Mouse (Mus musculus) telencephalon, adult 2 months (tissue): Measurements from ENCODE around the gene Ceacam2.
"Not testable (repeated sequence)": the region's sequence is repeated elsewhere in the genome, so short reads cannot be mapped to it uniquely, and the experiment has no call there.

Experiments
- DNase-seq: peaks from one replicate; pipeline ENCODE4 v3.0.0-alpha.2; 2011; ENCODE audit warnings: low read depth, low spot score

Ceacam2 gene

GRCm38 (mm10) chr7:25539376-25539907, at the start of gene Ceacam2:
Gene Ceacam2 (minus strand): TSS chr7:25539857.
- not testable (repeated sequence) for DNase-seq

GRCm38 (mm10) chr7:25585351-25586204, 45.9 kb upstream of the Ceacam2 start:
- no peak for DNase-seq

- DNase-seq: no peak
Measured at GRCm38 (mm10) chr7:25584651-25585050, 45.0 kb upstream of the Ceacam2 start.

- DNase-seq: no peak
Measured at GRCm38 (mm10) chr7:25582301-25582810, 42.7 kb upstream of the Ceacam2 start.

GRCm38 (mm10) chr7:25579441-25579840, 39.8 kb upstream of the Ceacam2 start:
- DNase-seq: no peak

- not testable (repeated sequence) for DNase-seq
Measured at GRCm38 (mm10) chr7:25576793-25577437, 37.3 kb upstream of the Ceacam2 start.

- DNase-seq: not testable (repeated sequence)
Measured at GRCm38 (mm10) chr7:25576308-25576707, 36.7 kb upstream of the Ceacam2 start.

GRCm38 (mm10) chr7:25575870-25576269, 36.2 kb upstream of the Ceacam2 start:
- DNase-seq: no peak

GRCm38 (mm10) chr7:25575105-25575504, 35.4 kb upstream of the Ceacam2 start:
- DNase-seq: no peak

GRCm38 (mm10) chr7:25573806-25574205, 34.1 kb upstream of the Ceacam2 start:
- DNase-seq: not testable (repeated sequence)

GRCm38 (mm10) chr7:25568721-25569120, 29.1 kb upstream of the Ceacam2 start:
- DNase-seq: no peak

- DNase-seq: not testable (repeated sequence)
Measured at GRCm38 (mm10) chr7:25541464-25541863, 1.8 kb upstream of the Ceacam2 start.

GRCm38 (mm10) chr7:25539954-25540353, 297 bp upstream of the Ceacam2 start:
- DNase-seq: not testable (repeated sequence)

- DNase-seq: no peak
Measured at GRCm38 (mm10) chr7:25530837-25531236, 8.8 kb downstream of the Ceacam2 start.

- not testable (repeated sequence) for DNase-seq
Measured at GRCm38 (mm10) chr7:25516070-25516777, 23.4 kb downstream of the Ceacam2 start.

GRCm38 (mm10) chr7:25515667-25516066, 24.0 kb downstream of the Ceacam2 start:
- not testable (repeated sequence) for DNase-seq

- DNase-seq: no peak
Measured at GRCm38 (mm10) chr7:25509925-25510324, 29.7 kb downstream of the Ceacam2 start.

- no peak for DNase-seq
Measured at GRCm38 (mm10) chr7:25494649-25495048, 45.0 kb downstream of the Ceacam2 start.

- DNase-seq: not testable (repeated sequence)
Measured at GRCm38 (mm10) chr7:25490698-25491097, 49.0 kb downstream of the Ceacam2 start.

GRCm38 (mm10) chr7:25489382-25489781, 50.3 kb downstream of the Ceacam2 start:
- DNase-seq: not testable (repeated sequence)

- DNase-seq: no peak
Measured at GRCm38 (mm10) chr7:25486186-25486585, 53.5 kb downstream of the Ceacam2 start.

GRCm38 (mm10) chr7:25485061-25485460, 54.6 kb downstream of the Ceacam2 start:
- no peak for DNase-seq
